Mouse (Mus musculus): ENCODE measurements around the gene Zfp651. TPM values are rescaled to one million over a fixed set of nuclear protein-coding genes. Genes with fewer than 3 reads are reported as not detected.
A peak's percentile ranks its signal among the peaks of the same experiment; 100 is the strongest.

Gene Zfp651
- polyA plus RNA-seq, 1 experiment from 2014 or later = 8.4 TPM

- 77% methylated on average over 5 of the region's 5 CpGs for WGBS
- Histone ChIP-seq H3K4me1 (replicated peaks) (peaks cover 4% of the 10 kb centered on the region), H3K4me3 (no peak overlapping the region), H3K27me3 (ENCODE audit: insufficient read depth, poor library complexity, severe bottlenecking) (peaks cover 21% of the 10 kb centered on the region), H3K9me3 (no peaks in the 10 kb centered on the region), H3K27ac (no peak overlapping the region), H3K36me3 (peaks cover 15% of the 10 kb centered on the region)
- no peak for DNase-seq (ENCODE audit: low spot score)
These were observed 13.3 kb downstream of the Zfp651 start for GRCm38 (mm10) chr9:121772412-121772811.

- no peak overlapping the region for H3K27ac ChIP-seq
- no peak for DNase-seq (ENCODE audit: low spot score)
- no peak overlapping the region for H3K4me3 ChIP-seq
- peaks cover 13% of the 10 kb centered on the region for H3K4me1 ChIP-seq (replicated peaks)
- peaks cover 56% of the 10 kb centered on the region for H3K27me3 ChIP-seq (ENCODE audit: insufficient read depth, poor library complexity, severe bottlenecking)
- 81% methylated on average over 10 of the region's 10 CpGs for WGBS
- no peaks in the 10 kb centered on the region for H3K9me3 ChIP-seq
- H3K36me3 ChIP-seq = no peaks in the 10 kb centered on the region
These were observed 16.8 kb downstream of the Zfp651 start for GRCm38 (mm10) chr9:121775951-121776350.

GRCm38 (mm10) chr9:121776511-121776910, 17.4 kb downstream of the Zfp651 start:
- 87% methylated on average over 7 of the region's 7 CpGs for WGBS

GRCm38 (mm10) chr9:121777484-121778065, 18.4 kb downstream of the Zfp651 start, which contains the start of gene Klhl40:
TSS of gene Klhl40 (plus strand) at chr9:121777607.
- peak within 1 kb of the TSS; percentile 47 for H3K4me3 ChIP-seq
- 23% methylated on average over 30 of the region's 30 CpGs for WGBS
- no peak within 1 kb of the TSS for H3K27ac ChIP-seq
- no peaks in the 10 kb centered on the region for H3K9me3 ChIP-seq
- H3K4me1 ChIP-seq (replicated peaks) = peaks cover 13% of the 10 kb centered on the region
- H3K36me3 ChIP-seq = no peaks in the 10 kb centered on the region
- DNase-seq (ENCODE audit: low spot score) = no peak
- peaks cover 56% of the 10 kb centered on the region for H3K27me3 ChIP-seq (ENCODE audit: insufficient read depth, poor library complexity, severe bottlenecking)

More at GRCm38 (mm10) chr9:121776511-121776910, 17.4 kb downstream of the Zfp651 start:
- no peak overlapping the region for H3K27ac ChIP-seq
- H3K4me1 ChIP-seq (replicated peaks) = peaks cover 13% of the 10 kb centered on the region
- no peaks in the 10 kb centered on the region for H3K36me3 ChIP-seq
- peaks cover 56% of the 10 kb centered on the region for H3K27me3 ChIP-seq (ENCODE audit: insufficient read depth, poor library complexity, severe bottlenecking)
- no peaks in the 10 kb centered on the region for H3K9me3 ChIP-seq
- DNase-seq (ENCODE audit: low spot score) = no peak
- no peak overlapping the region for H3K4me3 ChIP-seq

- Histone ChIP-seq H3K36me3 (no peaks in the 10 kb centered on the region), H3K27me3 (ENCODE audit: insufficient read depth, poor library complexity, severe bottlenecking) (peaks cover 56% of the 10 kb centered on the region), H3K27ac (no peak overlapping the region), H3K4me1 (replicated peaks) (peaks cover 13% of the 10 kb centered on the region), H3K9me3 (no peaks in the 10 kb centered on the region), H3K4me3 (peak overlapping the region; percentile 47)
- WGBS = 13% methylated on average over 54 of the region's 54 CpGs
- peak; percentile 46 for DNase-seq (ENCODE audit: low spot score)
These were observed 19.0 kb downstream of the Zfp651 start for GRCm38 (mm10) chr9:121778066-121778624.

- no peak for DNase-seq (ENCODE audit: low spot score)
- Histone ChIP-seq H3K27ac (no peak overlapping the region), H3K4me3 (no peak overlapping the region), H3K36me3 (no peaks in the 10 kb centered on the region), H3K9me3 (no peaks in the 10 kb centered on the region), H3K27me3 (ENCODE audit: insufficient read depth, poor library complexity, severe bottlenecking) (peaks cover 11% of the 10 kb centered on the region), H3K4me1 (replicated peaks) (no peaks in the 10 kb centered on the region)
- WGBS = 88% methylated on average over 12 of the region's 12 CpGs
These were observed 25.7 kb downstream of the Zfp651 start for GRCm38 (mm10) chr9:121784801-121785200.

- Histone ChIP-seq H3K27me3 (ENCODE audit: insufficient read depth, poor library complexity, severe bottlenecking) (peaks cover 7% of the 10 kb centered on the region; the same call in 1 of the 2 replicates), H3K27ac (no peak overlapping the region), H3K4me3 (no peak overlapping the region), H3K36me3 (no peaks in the 10 kb centered on the region), H3K9me3 (no peaks in the 10 kb centered on the region), H3K4me1 (replicated peaks) (no peaks in the 10 kb centered on the region)
- DNase-seq (ENCODE audit: low spot score) = no peak
- 88% methylated on average over 8 of the region's 8 CpGs for WGBS
These were observed 26.1 kb downstream of the Zfp651 start for GRCm38 (mm10) chr9:121785261-121785660.

GRCm38 (mm10) chr9:121786359-121786758, 27.2 kb downstream of the Zfp651 start:
- no peaks in the 10 kb centered on the region; the same call in 1 of the 2 replicates for H3K27me3 ChIP-seq (ENCODE audit: insufficient read depth, poor library complexity, severe bottlenecking)
- H3K27ac ChIP-seq = no peak overlapping the region
- WGBS = 80% methylated on average over 2 of the region's 2 CpGs
- H3K36me3 ChIP-seq = no peaks in the 10 kb centered on the region
- no peak overlapping the region for H3K4me3 ChIP-seq
- no peaks in the 10 kb centered on the region for H3K9me3 ChIP-seq
- DNase-seq (ENCODE audit: low spot score) = no peak
- H3K4me1 ChIP-seq (replicated peaks) = peaks cover 5% of the 10 kb centered on the region

GRCm38 (mm10) chr9:121791206-121791605, 32.1 kb downstream of the Zfp651 start:
- H3K9me3 ChIP-seq = no peaks in the 10 kb centered on the region
- H3K4me1 ChIP-seq (replicated peaks) = peaks cover 16% of the 10 kb centered on the region
- H3K36me3 ChIP-seq = no peaks in the 10 kb centered on the region
- H3K27me3 ChIP-seq (ENCODE audit: insufficient read depth, poor library complexity, severe bottlenecking) = peaks cover 3% of the 10 kb centered on the region
- 13% methylated on average over 5 of the region's 5 CpGs for WGBS
- no peak overlapping the region for H3K4me3 ChIP-seq
- peak; percentile 65 for DNase-seq (ENCODE audit: low spot score)
- no peak overlapping the region for H3K27ac ChIP-seq

GRCm38 (mm10) chr9:121791757-121792521, 32.8 kb downstream of the Zfp651 start, which contains the start of gene Hhatl:
TSS of gene Hhatl (minus strand) at chr9:121792507.
- 48% methylated on average over 24 of the region's 24 CpGs for WGBS
- H3K4me1 ChIP-seq (replicated peaks) = peaks cover 16% of the 10 kb centered on the region
- H3K36me3 ChIP-seq = no peaks in the 10 kb centered on the region
- no peak within 1 kb of the TSS for H3K27ac ChIP-seq
- DNase-seq (ENCODE audit: low spot score) = no peak
- no peaks in the 10 kb centered on the region for H3K9me3 ChIP-seq
- H3K27me3 ChIP-seq (ENCODE audit: insufficient read depth, poor library complexity, severe bottlenecking) = peaks cover 3% of the 10 kb centered on the region
- no peak within 1 kb of the TSS for H3K4me3 ChIP-seq

GRCm38 (mm10) chr9:121794972-121795539, 35.9 kb downstream of the Zfp651 start:
- H3K4me1 ChIP-seq (replicated peaks) = peaks cover 38% of the 10 kb centered on the region
- H3K4me3 ChIP-seq = no peak overlapping the region
- no peak for DNase-seq (ENCODE audit: low spot score)
- no peaks in the 10 kb centered on the region for H3K36me3 ChIP-seq
- WGBS = 81% methylated on average over 1 of the region's 1 CpGs
- H3K27me3 ChIP-seq (ENCODE audit: insufficient read depth, poor library complexity, severe bottlenecking) = peaks cover 8% of the 10 kb centered on the region
- no peaks in the 10 kb centered on the region for H3K9me3 ChIP-seq
- no peak overlapping the region for H3K27ac ChIP-seq

- 19% methylated on average over 12 of the region's 12 CpGs for WGBS
- Histone ChIP-seq H3K36me3 (no peaks in the 10 kb centered on the region), H3K4me3 (no peak overlapping the region), H3K9me3 (no peaks in the 10 kb centered on the region), H3K27ac (peak overlapping the region; percentile 8; the same call in 1 of the 2 replicates), H3K4me1 (replicated peaks) (peaks cover 38% of the 10 kb centered on the region), H3K27me3 (ENCODE audit: insufficient read depth, poor library complexity, severe bottlenecking) (peaks cover 5% of the 10 kb centered on the region; the same call in 1 of the 2 replicates)
- no peak for DNase-seq (ENCODE audit: low spot score)
These were observed 38.6 kb downstream of the Zfp651 start for GRCm38 (mm10) chr9:121797722-121798121.
